Mouse (Mus musculus): ENCODE results near the gene Lix1l. TPM values are rescaled to one million over a fixed set of nuclear protein-coding genes. Genes with fewer than 3 reads are reported as not detected.
A peak's percentile ranks its signal among the peaks of the same experiment; 100 is the strongest.

The Lix1l gene
- polyA plus RNA-seq, 1 experiment from 2014 or later = 5.6 TPM

DNA sequence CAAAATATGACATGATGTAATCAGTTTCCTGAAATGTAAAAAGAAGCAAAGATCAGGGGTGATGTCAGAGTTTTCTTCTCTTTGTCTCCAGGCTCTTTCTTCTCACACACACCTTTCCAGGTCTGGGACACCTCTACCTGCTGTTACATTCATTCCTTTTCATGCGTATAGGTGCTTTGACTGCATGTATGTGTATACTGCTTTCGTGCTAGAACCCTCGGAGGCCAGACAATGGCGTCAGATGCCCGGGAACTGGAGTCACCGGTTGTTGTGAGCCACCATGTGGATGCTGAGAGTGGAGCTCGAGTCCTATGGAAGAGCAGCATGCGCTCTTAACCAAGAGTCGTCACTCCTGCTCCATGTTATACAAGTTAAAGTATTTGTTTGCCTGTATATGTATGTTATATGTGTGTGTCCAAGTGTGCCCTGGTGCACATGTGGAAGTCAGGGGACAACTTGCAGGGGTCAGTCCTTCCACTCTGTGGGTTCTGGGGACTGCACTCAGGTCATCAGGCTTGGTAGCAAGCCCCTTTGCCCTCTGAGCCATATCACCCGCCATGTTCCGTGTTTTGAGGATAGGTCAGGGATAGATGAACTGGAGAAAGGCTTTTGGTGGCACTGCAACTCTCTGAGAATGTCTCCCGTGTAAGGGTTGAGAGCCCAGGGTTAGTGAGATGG, 22.2 kb upstream of the Lix1l start:
- Histone ChIP-seq H3K9ac (replicated peaks) (no peak overlapping the region), H3K27ac (replicated peaks) (no peak overlapping the region), H3K9me3 (replicated peaks) (no peaks in the 10 kb centered on the region), H3K27me3 (replicated peaks) (peaks cover 7% of the 10 kb centered on the region; the same call in 1 of the 2 replicates), H3K4me2 (no peak overlapping the region), H3K36me3 (no peaks in the 10 kb centered on the region), H3K4me3 (replicated peaks) (no peak overlapping the region), H3K4me1 (peaks cover 35% of the 10 kb centered on the region)
- WGBS = 81% methylated on average over 12 of the region's 12 CpGs
- no peak for ATAC-seq (ENCODE audit: low FRiP score)

DNA sequence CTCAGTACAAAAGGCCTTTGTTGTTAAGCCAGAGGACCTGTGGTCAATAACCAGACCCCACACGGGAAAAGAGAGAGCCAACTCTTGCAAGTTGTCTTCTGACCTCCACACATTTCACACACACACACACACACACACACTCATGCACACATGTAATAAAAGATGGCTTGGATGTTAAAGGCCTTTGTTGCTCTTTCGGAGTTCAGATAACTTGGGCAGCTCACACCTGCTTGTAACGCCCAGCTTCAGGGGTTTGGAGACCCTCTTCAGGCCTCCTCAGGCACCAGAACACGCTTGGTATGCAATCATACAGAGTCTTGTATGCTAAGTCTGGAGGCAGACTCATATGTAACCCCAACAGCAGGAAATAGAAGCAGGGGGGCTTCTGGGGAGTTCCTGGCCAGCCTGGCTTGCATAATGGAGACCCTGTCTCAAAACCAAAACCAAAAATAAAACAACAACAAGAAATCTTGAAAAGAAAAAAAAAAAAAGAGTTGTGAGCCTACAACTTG, 21.7 kb upstream of the Lix1l start:
- Histone ChIP-seq H3K27me3 (replicated peaks) (peaks cover 7% of the 10 kb centered on the region; the same call in 1 of the 2 replicates), H3K27ac (replicated peaks) (no peak overlapping the region), H3K4me2 (no peak overlapping the region), H3K4me1 (peaks cover 35% of the 10 kb centered on the region), H3K9me3 (replicated peaks) (no peaks in the 10 kb centered on the region), H3K9ac (replicated peaks) (no peak overlapping the region), H3K4me3 (replicated peaks) (no peak overlapping the region), H3K36me3 (no peaks in the 10 kb centered on the region)
- no peak for ATAC-seq (ENCODE audit: low FRiP score)
- 77% methylated on average over 4 of the region's 4 CpGs for WGBS

DNA sequence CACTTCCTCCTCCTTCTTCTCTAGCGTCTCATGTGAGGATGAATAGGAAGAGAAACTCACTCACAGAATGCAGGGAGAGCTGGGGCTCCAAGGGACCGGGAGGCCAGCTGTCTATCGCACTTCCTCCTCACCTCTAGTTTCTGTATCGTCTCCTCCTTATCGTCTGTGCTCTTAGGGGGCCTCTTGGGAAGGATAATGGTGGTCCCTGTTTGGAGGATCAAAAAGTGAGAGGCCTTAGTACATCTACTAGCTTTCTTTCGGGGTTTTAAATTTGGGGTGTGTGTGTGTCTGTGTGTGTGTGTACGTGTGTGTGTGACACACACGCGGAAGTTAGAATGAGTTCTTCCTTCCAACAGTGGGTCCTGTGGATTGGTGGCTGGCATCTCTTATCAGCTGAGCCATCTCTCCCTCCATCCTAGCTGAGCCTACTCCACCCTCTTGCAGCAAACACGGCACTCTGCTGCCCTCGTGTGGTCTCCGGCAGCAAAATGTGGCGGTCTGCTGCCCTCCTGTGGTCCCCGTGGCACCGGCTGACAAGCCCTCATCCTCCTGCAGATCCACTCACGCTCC, 21.0 kb upstream of the Lix1l start:
- peak; percentile 81 for ATAC-seq (ENCODE audit: low FRiP score)

DNA sequence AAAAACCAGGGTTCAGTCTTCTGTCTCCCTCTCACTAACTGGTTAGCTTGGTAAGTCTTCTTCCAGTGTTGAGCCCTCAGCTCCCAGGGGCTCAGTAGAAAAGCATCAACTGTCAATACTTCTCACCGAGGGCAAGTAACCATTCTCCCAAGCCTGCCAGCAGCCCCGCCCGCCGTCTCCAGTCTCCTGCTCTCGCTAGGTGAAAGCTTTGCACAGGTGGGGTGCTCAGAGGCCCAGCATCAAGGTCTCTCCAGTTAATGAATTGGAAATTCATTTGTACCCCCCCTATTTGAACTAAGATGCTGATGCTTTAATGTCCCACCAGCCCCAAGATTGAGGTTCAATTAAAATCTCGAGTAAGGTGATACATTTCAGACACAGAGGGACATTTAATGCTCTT, 19.8 kb upstream of the Lix1l start:
- no peak for ATAC-seq (ENCODE audit: low FRiP score)
- WGBS = 63% methylated on average over 6 of the region's 6 CpGs
- peaks cover 30% of the 10 kb centered on the region for H3K4me1 ChIP-seq
- no peaks in the 10 kb centered on the region for H3K36me3 ChIP-seq
- no peaks in the 10 kb centered on the region for H3K9me3 ChIP-seq (replicated peaks)
- no peak overlapping the region for H3K4me2 ChIP-seq
- no peak overlapping the region for H3K4me3 ChIP-seq (replicated peaks)
- peaks cover 7% of the 10 kb centered on the region; the same call in 1 of the 2 replicates for H3K27me3 ChIP-seq (replicated peaks)
- no peak overlapping the region for H3K9ac ChIP-seq (replicated peaks)
- no peak overlapping the region for H3K27ac ChIP-seq (replicated peaks)

More for the DNA sequence above, 21.0 kb upstream of the Lix1l start:
- H3K36me3 ChIP-seq = no peaks in the 10 kb centered on the region
- H3K4me2 ChIP-seq = peak overlapping the region; percentile 62
- peak overlapping the region; percentile 55 for H3K9ac ChIP-seq (replicated peaks)
- H3K4me1 ChIP-seq = peaks cover 35% of the 10 kb centered on the region
- 13% methylated on average over 16 of the region's 16 CpGs for WGBS
- H3K27ac ChIP-seq (replicated peaks) = peak overlapping the region; percentile 46
- peaks cover 7% of the 10 kb centered on the region; the same call in 1 of the 2 replicates for H3K27me3 ChIP-seq (replicated peaks)
- peak overlapping the region; percentile 35 for H3K4me3 ChIP-seq (replicated peaks)
- H3K9me3 ChIP-seq (replicated peaks) = no peaks in the 10 kb centered on the region

DNA sequence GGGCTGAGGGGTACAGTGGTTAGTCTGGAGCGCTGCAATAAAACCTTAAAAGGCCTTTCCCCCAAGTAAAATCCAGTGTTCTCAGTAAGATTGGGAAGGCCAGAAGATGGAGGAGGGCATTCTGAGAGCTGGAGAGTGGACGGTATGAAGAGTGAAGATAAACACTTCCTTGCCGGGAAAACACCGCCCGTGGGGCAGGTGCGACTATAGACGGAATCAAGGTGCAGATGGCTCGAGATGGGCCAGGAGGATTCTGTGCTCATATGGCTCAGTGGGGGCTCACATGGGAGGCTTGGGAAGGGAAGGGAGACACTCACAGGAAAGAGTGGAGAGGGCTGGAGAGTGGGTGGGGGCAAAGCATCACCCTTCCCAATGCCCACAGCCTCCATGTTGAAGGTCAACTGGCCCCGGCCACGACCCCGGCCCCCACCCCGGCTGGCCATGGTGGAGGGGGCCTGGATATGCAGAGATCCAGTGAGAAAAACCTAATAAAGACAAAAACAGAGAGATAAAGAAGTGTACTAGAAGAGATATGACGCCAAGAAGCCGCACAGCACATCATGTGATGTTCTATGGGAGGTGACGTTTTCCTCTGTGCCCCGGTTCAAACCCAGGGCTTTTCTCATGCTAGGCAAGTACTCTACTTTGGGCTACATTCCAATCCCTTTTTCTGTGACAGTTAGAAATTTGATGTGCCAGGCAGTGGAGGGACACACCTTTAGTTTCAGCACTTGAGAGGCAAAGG, 19.0 kb upstream of the Lix1l start:
- Histone ChIP-seq H3K36me3 (no peaks in the 10 kb centered on the region), H3K27ac (replicated peaks) (no peak overlapping the region), H3K9me3 (replicated peaks) (no peaks in the 10 kb centered on the region), H3K4me2 (no peak overlapping the region), H3K27me3 (replicated peaks) (peaks cover 7% of the 10 kb centered on the region; the same call in 1 of the 2 replicates), H3K4me1 (peaks cover 22% of the 10 kb centered on the region), H3K9ac (replicated peaks) (no peak overlapping the region), H3K4me3 (replicated peaks) (no peak overlapping the region)
- WGBS = 82% methylated on average over 16 of the region's 16 CpGs
- no peak for ATAC-seq (ENCODE audit: low FRiP score)

DNA sequence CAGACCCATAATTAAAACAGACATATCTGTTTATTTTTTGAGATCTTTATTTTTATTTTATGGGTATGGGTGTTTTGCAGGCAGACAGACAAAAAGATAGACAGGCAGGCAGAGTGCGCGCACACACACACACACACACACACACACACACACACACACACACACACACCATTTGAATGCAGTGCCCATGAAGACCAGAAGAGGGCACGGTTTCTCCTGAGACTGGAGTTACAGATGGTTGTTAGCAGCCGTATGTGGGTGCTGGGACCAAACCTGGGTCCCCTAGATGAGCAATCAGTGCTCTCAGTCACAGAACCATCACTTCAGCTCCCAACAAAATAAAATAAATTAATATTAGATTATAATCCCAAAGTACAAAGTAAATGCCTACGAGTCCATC, 17.6 kb upstream of the Lix1l start:
- Histone ChIP-seq H3K9me3 (replicated peaks) (no peaks in the 10 kb centered on the region), H3K4me1 (peaks cover 15% of the 10 kb centered on the region), H3K4me3 (replicated peaks) (no peak overlapping the region), H3K27me3 (replicated peaks) (peaks cover 7% of the 10 kb centered on the region; the same call in 1 of the 2 replicates), H3K4me2 (no peak overlapping the region), H3K36me3 (no peaks in the 10 kb centered on the region), H3K9ac (replicated peaks) (no peak overlapping the region), H3K27ac (replicated peaks) (no peak overlapping the region)
- 88% methylated on average over 5 of the region's 5 CpGs for WGBS
- ATAC-seq (ENCODE audit: low FRiP score) = no peak

DNA sequence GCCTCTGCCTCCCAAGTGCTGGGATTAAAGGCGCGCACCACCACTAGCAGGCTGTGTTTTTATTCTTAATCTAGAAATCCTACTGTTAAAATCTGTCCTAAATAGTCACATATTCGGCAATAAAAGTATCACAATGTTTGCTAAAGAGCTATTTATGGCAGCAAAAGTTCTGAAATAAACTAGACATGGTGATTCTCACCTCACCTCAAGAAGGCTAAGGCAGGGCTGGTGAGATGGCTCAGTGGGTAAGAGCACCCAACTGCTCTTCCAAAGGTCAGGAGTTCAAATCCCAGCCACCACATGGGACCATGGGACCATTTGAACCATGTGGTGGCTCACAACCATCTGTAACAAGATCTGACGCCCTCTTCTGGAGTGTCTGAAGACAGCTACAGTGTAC, 10.3 kb upstream of the Lix1l start:
- WGBS = 78% methylated on average over 4 of the region's 4 CpGs
- H3K4me1 ChIP-seq = peaks cover 18% of the 10 kb centered on the region
- ATAC-seq (ENCODE audit: low FRiP score) = no peak
- no peaks in the 10 kb centered on the region for H3K9me3 ChIP-seq (replicated peaks)
- H3K4me2 ChIP-seq = no peak overlapping the region
- no peaks in the 10 kb centered on the region for H3K27me3 ChIP-seq (replicated peaks)
- H3K27ac ChIP-seq (replicated peaks) = no peak overlapping the region
- H3K36me3 ChIP-seq = no peaks in the 10 kb centered on the region
- no peak overlapping the region for H3K9ac ChIP-seq (replicated peaks)
- H3K4me3 ChIP-seq (replicated peaks) = no peak overlapping the region

DNA sequence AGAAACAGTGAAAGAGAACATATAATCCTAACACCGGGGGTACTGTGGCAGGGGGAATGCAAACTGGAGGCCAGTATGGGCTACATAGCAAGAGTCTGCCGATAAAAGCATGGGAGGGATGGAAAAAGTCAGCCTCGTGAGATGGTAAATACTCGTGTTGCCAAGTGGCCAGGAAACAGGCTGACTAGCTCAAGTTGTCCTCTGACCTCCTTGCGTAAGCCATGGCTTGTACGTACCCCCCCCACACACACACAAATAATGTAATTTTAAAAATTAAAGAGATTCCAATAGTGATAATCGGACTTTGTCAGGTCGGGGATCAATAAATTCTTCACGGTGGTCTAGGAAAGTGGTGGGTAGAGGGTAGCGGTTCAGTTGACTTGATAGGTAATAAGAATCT, 7.6 kb upstream of the Lix1l start:
- ATAC-seq (ENCODE audit: low FRiP score) = no peak; the same call in 1 of the 2 replicates

DNA sequence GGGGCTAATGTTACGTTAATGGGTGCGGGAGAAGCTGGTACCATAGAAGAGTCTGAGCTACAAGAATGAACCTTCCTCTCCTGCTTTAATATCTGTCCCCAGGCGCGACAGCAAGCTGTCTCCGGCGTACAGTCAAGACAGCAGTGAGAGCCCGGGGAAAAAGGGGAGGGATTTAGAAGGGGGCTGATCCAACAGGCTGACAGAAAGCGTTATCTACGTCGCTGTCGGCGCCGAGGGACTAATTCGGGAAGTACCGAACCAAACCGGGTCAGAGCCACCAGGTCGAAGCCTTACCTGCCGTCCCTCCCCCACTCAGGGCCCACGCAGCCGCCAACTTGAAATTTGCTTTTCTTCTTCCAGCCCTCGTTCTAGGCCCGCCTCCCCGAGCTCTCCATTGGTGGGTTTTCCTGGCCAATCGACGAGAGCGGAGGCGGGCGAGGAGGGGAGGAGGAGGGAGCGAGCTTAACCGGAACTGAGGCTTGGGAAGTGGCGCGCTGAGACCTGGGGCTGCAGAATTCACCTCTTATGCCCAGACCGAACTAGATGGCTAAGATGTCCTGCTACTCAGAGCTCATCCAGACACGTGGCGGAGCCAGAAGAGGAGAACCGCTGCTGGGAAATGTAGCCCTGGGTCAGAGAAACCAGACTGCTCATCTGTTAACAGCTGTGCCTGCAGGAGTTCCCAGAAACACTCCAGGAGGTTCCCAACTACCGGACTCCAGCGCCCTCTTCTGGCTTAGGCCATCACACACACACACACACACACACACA, 7.0 kb upstream of the Lix1l start, which contains the start of gene Polr3gl:
Gene Polr3gl, minus strand, starts transcription at position 392 of the 771 bp plus-strand sequence.
- under 1% methylated on average over 38 of the region's 38 CpGs for WGBS
- Histone ChIP-seq H3K4me1 (peaks cover 52% of the 10 kb centered on the region), H3K27me3 (replicated peaks) (no peaks in the 10 kb centered on the region), H3K4me3 (replicated peaks) (peak within 1 kb of the TSS; percentile 64), H3K27ac (replicated peaks) (peak within 1 kb of the TSS; percentile 89), H3K36me3 (no peaks in the 10 kb centered on the region), H3K9me3 (replicated peaks) (no peaks in the 10 kb centered on the region), H3K4me2 (peak within 1 kb of the TSS; percentile 84), H3K9ac (replicated peaks) (peak within 1 kb of the TSS; percentile 58)
- ATAC-seq (ENCODE audit: low FRiP score) = peak; percentile 85

More for the DNA sequence above, 7.6 kb upstream of the Lix1l start:
- H3K9ac ChIP-seq (replicated peaks) = peak overlapping the region; percentile 58
- H3K27me3 ChIP-seq (replicated peaks) = no peaks in the 10 kb centered on the region
- no peaks in the 10 kb centered on the region for H3K36me3 ChIP-seq
- H3K27ac ChIP-seq (replicated peaks) = peak overlapping the region; percentile 89
- peak overlapping the region; percentile 64 for H3K4me3 ChIP-seq (replicated peaks)
- H3K4me1 ChIP-seq = peaks cover 46% of the 10 kb centered on the region
- H3K4me2 ChIP-seq = peak overlapping the region; percentile 84
- H3K9me3 ChIP-seq (replicated peaks) = no peaks in the 10 kb centered on the region
- under 1% methylated on average over 10 of the region's 10 CpGs for WGBS

DNA sequence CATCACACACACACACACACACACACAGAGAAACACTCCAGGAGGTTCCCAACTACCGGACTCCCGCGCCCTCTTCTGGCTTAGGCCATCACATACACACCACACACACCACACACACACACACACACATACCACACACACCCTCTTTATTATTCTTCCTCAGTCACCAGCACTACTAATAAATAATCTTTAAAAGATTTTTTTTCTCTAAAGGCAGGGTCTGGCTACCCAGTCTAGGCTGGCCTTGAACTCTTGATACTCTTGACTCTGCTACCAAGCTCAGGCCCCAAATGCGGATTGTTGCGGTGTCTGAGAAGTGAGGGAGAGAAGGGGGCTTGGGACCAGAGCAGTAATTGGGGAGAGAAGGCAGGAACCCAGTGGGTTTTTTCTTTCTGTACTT, 6.1 kb upstream of the Lix1l start:
- no peak overlapping the region for H3K4me3 ChIP-seq (replicated peaks)
- H3K36me3 ChIP-seq = no peaks in the 10 kb centered on the region
- WGBS = 84% methylated on average over 5 of the region's 5 CpGs
- H3K4me2 ChIP-seq = no peak overlapping the region
- H3K9ac ChIP-seq (replicated peaks) = no peak overlapping the region
- H3K9me3 ChIP-seq (replicated peaks) = no peaks in the 10 kb centered on the region
- no peak for ATAC-seq (ENCODE audit: low FRiP score)
- no peak overlapping the region for H3K27ac ChIP-seq (replicated peaks)
- H3K27me3 ChIP-seq (replicated peaks) = no peaks in the 10 kb centered on the region
- peaks cover 60% of the 10 kb centered on the region for H3K4me1 ChIP-seq

DNA sequence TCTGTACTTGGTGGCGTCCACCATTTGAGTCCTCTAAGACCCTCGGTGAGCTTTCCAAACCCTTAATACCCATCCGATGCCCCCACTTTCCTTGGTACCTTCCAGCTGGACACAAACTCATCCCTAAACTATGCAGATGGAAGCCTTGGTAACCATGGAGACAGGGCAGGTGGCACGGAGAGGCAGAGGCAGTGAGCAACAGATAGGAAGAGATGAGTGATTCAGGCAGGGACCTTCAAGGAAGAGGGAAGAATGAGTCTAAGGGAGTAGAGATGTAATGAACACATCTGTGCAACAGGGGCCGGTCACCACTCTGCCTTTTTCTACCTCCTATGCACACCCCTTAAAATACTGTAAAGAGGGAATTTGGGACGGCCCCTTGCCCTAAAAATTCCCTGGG, 5.3 kb upstream of the Lix1l start:
- Histone ChIP-seq H3K27ac (replicated peaks) (peak overlapping the region; percentile 77), H3K9me3 (replicated peaks) (no peaks in the 10 kb centered on the region), H3K4me2 (peak overlapping the region; percentile 97), H3K36me3 (no peaks in the 10 kb centered on the region), H3K4me1 (peaks cover 68% of the 10 kb centered on the region), H3K4me3 (replicated peaks) (peak overlapping the region; percentile 62), H3K9ac (replicated peaks) (peak overlapping the region; percentile 76), H3K27me3 (replicated peaks) (no peaks in the 10 kb centered on the region)
- WGBS = 22% methylated on average over 6 of the region's 6 CpGs
- ATAC-seq (ENCODE audit: low FRiP score) = no peak

All from neural tube, embryonic 15.5 days (tissue).